Mouse (Mus musculus): Measurements from ENCODE around the gene Glmn. TPM values are rescaled to one million over a fixed set of nuclear protein-coding genes. Genes with fewer than 3 reads are reported as not detected.

The Glmn gene
- polyA plus RNA-seq (2012; rRNA removed), result 3.9 and 4.2 TPM in 2 replicates

GRCm38 (mm10) chr5:107597301-107598077 lies at the start of gene Glmn, which contains the start of gene Rpap2:
TSS of gene Glmn (minus strand) at chr5:107597888.
TSS of gene Rpap2 (plus strand) at chr5:107597373.

GRCm38 (mm10) chr5:107534581-107534980 lies 63.1 kb downstream of the Glmn start, which contains the start of gene 1700028K03Rik:
TSS of gene 1700028K03Rik (plus strand) at chr5:107534709.

GRCm38 (mm10) chr5:107507321-107507720 lies 90.4 kb downstream of the Glmn start, which contains the start of gene Gm42669:
TSS of gene Gm42669 (plus strand) at chr5:107507621.

Other genes with a start within 250 kb of the Glmn start
- gene Ephx4, start 195.2 kb downstream of the Glmn start, polyA plus RNA-seq (2012; rRNA removed), result 0.03 and 0.06 TPM in 2 replicates
- not detected in 2 replicates for gene Lpcat2b, start 166.3 kb downstream of the Glmn start, polyA plus RNA-seq (2012; rRNA removed)
- 1.2 and 1.3 TPM in 2 replicates for gene Btbd8, start 159.9 kb downstream of the Glmn start, polyA plus RNA-seq (2012; rRNA removed)
- 0.02 and 0.05 TPM in 2 replicates for gene Gm42669, start 90.3 kb downstream of the Glmn start, polyA plus RNA-seq (2012; rRNA removed)
- 0.01 and 0.03 TPM in 2 replicates for gene 1700028K03Rik, start 63.2 kb downstream of the Glmn start, polyA plus RNA-seq (2012; rRNA removed)
- 3.0 and 3.1 TPM in 2 replicates for gene Rpap2, start 515 bp downstream of the Glmn start, polyA plus RNA-seq (2012; rRNA removed)
- 2.1 and 3.1 TPM in 2 replicates for gene Gfi1, start 128.1 kb upstream of the Glmn start, polyA plus RNA-seq (2012; rRNA removed)
- gene Ube2d2b, start 232.2 kb upstream of the Glmn start, polyA plus RNA-seq (2012; rRNA removed), result not detected in 2 replicates

All from liver, embryonic 14 days (tissue).